Mouse (Mus musculus): ENCODE data around the gene Spag17. TPM values are rescaled to one million over a fixed set of nuclear protein-coding genes. Genes with fewer than 3 reads are reported as not detected.

The Spag17 gene
- polyA plus RNA-seq, 1 experiment from 2014 or later: 0.22 TPM

GRCm38 (mm10) chr3:100118681-100119080, 233.5 kb downstream of the Spag17 start:
- H3K36me3 ChIP-seq: no peaks in the 10 kb centered on the region
- no peak overlapping the region for H3K4me2 ChIP-seq
- ATAC-seq (ENCODE audit: low read depth): no peak
- H3K27ac ChIP-seq (replicated peaks): no peak overlapping the region
- 77% methylated on average over 2 of the region's 2 CpGs for WGBS
- no peaks in the 10 kb centered on the region for H3K27me3 ChIP-seq
- H3K4me3 ChIP-seq: no peak overlapping the region
- H3K9me3 ChIP-seq: no peaks in the 10 kb centered on the region
- H3K4me1 ChIP-seq (replicated peaks): no peaks in the 10 kb centered on the region
- H3K9ac ChIP-seq: no peak overlapping the region

DNA sequence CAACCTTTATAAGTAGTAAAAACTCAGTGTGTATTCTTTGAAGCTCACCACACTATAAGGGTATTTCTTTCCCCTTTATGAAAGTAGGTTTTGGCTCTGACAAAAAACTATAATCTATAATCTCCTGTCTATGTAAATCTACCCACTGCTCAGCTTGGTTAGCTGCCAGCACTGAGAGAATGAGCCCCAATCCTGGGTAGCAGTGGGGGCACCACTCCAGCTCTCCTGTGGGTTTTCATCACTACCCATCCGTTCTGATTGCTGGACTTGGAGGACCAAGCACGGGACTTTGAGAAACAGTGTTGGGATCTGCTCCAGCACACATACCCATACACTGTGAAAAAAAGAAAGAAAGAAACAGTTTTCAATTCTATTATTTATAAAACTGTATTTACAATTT, 236.8 kb downstream of the Spag17 start:
- no peaks in the 10 kb centered on the region for H3K36me3 ChIP-seq
- no peak for ATAC-seq (ENCODE audit: low read depth)
- H3K4me2 ChIP-seq: no peak overlapping the region
- WGBS: 79% methylated on average over 2 of the region's 2 CpGs
- H3K4me1 ChIP-seq (replicated peaks): no peaks in the 10 kb centered on the region
- no peak overlapping the region for H3K9ac ChIP-seq
- H3K9me3 ChIP-seq: no peaks in the 10 kb centered on the region
- no peaks in the 10 kb centered on the region for H3K27me3 ChIP-seq
- no peak overlapping the region for H3K4me3 ChIP-seq
- H3K27ac ChIP-seq (replicated peaks): no peak overlapping the region

DNA sequence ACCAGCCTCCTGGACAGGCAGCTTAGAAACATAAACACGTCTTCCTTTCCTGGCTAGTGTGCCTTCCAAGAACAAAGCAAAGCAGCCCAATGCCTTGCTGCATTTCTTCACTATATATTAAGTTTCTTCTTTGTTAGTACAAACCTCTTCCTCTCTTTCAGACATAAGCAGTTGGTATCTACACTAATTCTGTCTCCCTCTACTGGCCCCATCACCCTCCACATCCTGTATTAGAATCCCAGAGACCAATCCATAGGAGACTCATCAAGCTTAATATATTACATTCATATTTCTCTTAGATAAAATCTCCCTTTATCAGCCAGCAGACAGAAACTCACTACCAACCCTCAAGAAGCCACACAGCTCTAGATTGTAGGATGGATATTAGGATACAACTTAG, 237.2 kb downstream of the Spag17 start:
- no peak overlapping the region for H3K4me3 ChIP-seq
- H3K27me3 ChIP-seq: no peaks in the 10 kb centered on the region
- no peaks in the 10 kb centered on the region for H3K36me3 ChIP-seq
- no peaks in the 10 kb centered on the region for H3K9me3 ChIP-seq
- H3K4me1 ChIP-seq (replicated peaks): no peaks in the 10 kb centered on the region
- 66% methylated on average over 1 of the region's 1 CpGs for WGBS
- no peak overlapping the region for H3K9ac ChIP-seq
- no peak overlapping the region for H3K27ac ChIP-seq (replicated peaks)
- H3K4me2 ChIP-seq: no peak overlapping the region
- no peak for ATAC-seq (ENCODE audit: low read depth)

GRCm38 (mm10) chr3:100160682-100161445, 275.7 kb downstream of the Spag17 start:
- peak overlapping the region; percentile 74 for H3K4me2 ChIP-seq
- H3K4me1 ChIP-seq (replicated peaks): peaks cover 30% of the 10 kb centered on the region
- no peak overlapping the region for H3K27ac ChIP-seq (replicated peaks)
- H3K36me3 ChIP-seq: peaks cover 40% of the 10 kb centered on the region
- H3K9me3 ChIP-seq: no peaks in the 10 kb centered on the region
- peak overlapping the region; percentile 78 for H3K4me3 ChIP-seq
- H3K9ac ChIP-seq: peak overlapping the region; percentile 93
- no peak for ATAC-seq (ENCODE audit: low read depth)
- no peaks in the 10 kb centered on the region for H3K27me3 ChIP-seq
- WGBS: 85% methylated on average over 15 of the region's 15 CpGs

DNA sequence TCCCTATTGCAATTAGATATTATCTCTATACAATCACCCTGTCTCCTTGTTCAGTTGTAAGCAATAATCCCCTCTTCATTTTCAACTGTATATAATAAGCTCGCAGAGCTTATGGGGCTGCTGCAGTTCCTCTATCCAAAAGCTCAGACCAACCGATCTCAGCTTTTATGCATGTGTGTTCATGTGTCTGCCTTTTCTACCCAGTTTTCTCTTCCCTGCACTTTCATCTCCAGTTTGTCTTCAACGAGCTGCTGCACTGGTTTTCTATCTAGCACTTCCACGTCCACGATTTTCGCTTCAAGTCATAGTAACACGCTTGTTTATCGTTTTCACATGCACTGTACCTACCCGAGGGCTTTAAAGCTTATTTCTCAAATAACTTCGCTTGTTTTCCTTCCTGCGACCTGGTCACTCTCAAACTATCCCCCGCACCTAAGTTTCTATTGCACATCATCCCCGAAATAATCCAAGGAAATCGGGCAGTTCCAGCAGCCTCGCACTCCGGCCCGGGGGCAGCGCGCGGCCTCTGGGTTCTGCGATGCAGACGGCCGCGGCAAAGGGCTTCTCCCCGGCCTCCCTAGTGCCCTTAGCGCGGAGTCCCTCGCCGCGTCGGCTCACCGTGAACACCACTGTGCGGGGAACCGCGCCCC, 276.6 kb downstream of the Spag17 start:
- H3K36me3 ChIP-seq: peaks cover 39% of the 10 kb centered on the region
- H3K4me2 ChIP-seq: peak overlapping the region; percentile 74
- H3K4me3 ChIP-seq: peak overlapping the region; percentile 78
- peak; percentile 26; the same call in 1 of the 2 replicates for ATAC-seq (ENCODE audit: low read depth)
- WGBS: 2% methylated on average over 35 of the region's 35 CpGs
- H3K27ac ChIP-seq (replicated peaks): peak overlapping the region; percentile 96
- no peaks in the 10 kb centered on the region for H3K27me3 ChIP-seq
- no peaks in the 10 kb centered on the region for H3K9me3 ChIP-seq
- peaks cover 30% of the 10 kb centered on the region for H3K4me1 ChIP-seq (replicated peaks)
- peak overlapping the region; percentile 93 for H3K9ac ChIP-seq

DNA sequence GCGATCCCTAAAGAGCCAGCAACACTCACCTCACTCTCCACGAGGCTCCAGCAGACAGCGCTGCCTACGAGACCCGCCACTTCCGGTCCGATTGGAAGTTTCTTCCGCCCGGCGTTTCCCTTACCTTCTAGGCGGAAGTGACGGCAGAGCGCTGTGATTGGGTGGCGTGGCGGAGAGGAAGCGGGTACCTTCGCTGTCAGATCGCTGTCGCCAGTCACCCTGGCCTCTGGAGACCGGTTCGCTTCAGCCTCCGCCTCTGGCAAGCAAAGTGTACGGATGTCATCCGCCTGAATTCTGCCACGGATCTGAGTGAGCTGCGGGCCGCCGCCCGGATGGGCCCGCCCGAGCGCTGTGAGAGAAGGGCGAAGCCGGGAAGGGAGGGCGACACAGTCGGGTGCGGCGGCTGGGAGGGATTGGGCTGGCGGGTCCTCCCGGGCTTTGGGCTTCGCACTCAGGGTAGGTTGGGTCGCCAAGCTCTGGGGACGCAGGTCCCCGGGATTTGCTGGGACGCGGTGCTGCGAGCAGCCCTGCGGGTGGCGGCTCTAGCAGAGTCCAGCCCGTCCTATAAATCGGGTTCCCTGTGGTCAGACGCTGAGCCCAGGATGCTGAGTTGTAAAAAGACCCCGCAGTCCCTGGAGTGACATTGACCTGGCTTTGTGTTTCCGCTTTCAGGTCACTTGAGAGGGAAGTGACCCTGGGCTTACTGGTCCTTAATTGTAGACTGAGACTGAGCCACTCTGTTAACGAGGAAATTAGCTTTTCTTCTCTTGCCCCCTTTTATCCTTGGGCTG, 277.3 kb downstream of the Spag17 start, which contains the start of the genes Gdap2 and Wdr3:
Gdap2 (plus strand) TSS at position 67 of the 791 bp plus-strand sequence.
Wdr3 (minus strand) TSS at position 93 of the 791 bp plus-strand sequence.
- H3K4me1 ChIP-seq (replicated peaks): peaks cover 30% of the 10 kb centered on the region
- peak within 1 kb of the TSS; percentile 78 for H3K4me3 ChIP-seq
- peak within 1 kb of the TSS; percentile 93 for H3K9ac ChIP-seq
- WGBS: under 1% methylated on average over 55 of the region's 55 CpGs
- H3K9me3 ChIP-seq: no peaks in the 10 kb centered on the region
- H3K27me3 ChIP-seq: no peaks in the 10 kb centered on the region
- H3K36me3 ChIP-seq: peaks cover 35% of the 10 kb centered on the region
- ATAC-seq (ENCODE audit: low read depth): peak; percentile 98
- peak within 1 kb of the TSS; percentile 84 for H3K4me2 ChIP-seq
- peak within 1 kb of the TSS; percentile 96 for H3K27ac ChIP-seq (replicated peaks)

GRCm38 (mm10) chr3:100163556-100163955, 278.4 kb downstream of the Spag17 start:
- peak overlapping the region; percentile 78 for H3K4me3 ChIP-seq

DNA sequence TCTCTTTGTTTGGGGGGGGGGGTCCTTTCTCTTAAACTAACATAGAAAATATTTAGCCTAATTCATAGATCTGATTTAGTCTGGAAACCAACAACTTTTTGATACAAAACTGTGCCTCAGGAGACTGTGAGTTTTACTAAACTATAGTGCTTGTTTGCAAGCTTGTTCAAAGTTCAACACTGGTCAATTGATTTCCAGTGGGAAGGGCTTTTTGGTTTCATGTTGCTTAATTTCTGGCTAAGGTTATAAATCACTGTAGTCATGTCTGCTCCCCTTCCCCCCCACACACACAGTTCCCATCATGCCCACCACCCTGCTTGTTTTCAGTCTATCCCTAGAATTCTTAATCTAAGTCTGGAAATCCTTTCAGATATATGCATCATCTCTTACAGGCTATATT, 279.8 kb downstream of the Spag17 start:
- H3K36me3 ChIP-seq: peaks cover 32% of the 10 kb centered on the region
- no peak overlapping the region for H3K4me2 ChIP-seq
- H3K27me3 ChIP-seq: no peaks in the 10 kb centered on the region
- ATAC-seq (ENCODE audit: low read depth): no peak
- no peak overlapping the region for H3K4me3 ChIP-seq
- H3K9me3 ChIP-seq: no peaks in the 10 kb centered on the region
- no peak overlapping the region for H3K27ac ChIP-seq (replicated peaks)
- H3K9ac ChIP-seq: no peak overlapping the region
- peaks cover 30% of the 10 kb centered on the region for H3K4me1 ChIP-seq (replicated peaks)

More at GRCm38 (mm10) chr3:100163556-100163955, 278.4 kb downstream of the Spag17 start:
- Histone ChIP-seq H3K27ac (replicated peaks) (no peak overlapping the region), H3K9ac (no peak overlapping the region; the same call in 1 of the 2 replicates), H3K9me3 (no peaks in the 10 kb centered on the region), H3K36me3 (peaks cover 36% of the 10 kb centered on the region), H3K4me1 (replicated peaks) (peaks cover 30% of the 10 kb centered on the region), H3K4me2 (peak overlapping the region; percentile 84), H3K27me3 (no peaks in the 10 kb centered on the region)
- ATAC-seq (ENCODE audit: low read depth): no peak
- WGBS: 89% methylated on average over 2 of the region's 2 CpGs

- no peak overlapping the region for H3K4me3 ChIP-seq
- no peaks in the 10 kb centered on the region for H3K27me3 ChIP-seq
- no peak overlapping the region for H3K27ac ChIP-seq (replicated peaks)
- no peak overlapping the region for H3K9ac ChIP-seq
- peaks cover 93% of the 10 kb centered on the region for H3K36me3 ChIP-seq
- ATAC-seq (ENCODE audit: low read depth): no peak
- H3K4me1 ChIP-seq (replicated peaks): no peaks in the 10 kb centered on the region
- no peaks in the 10 kb centered on the region for H3K9me3 ChIP-seq
- WGBS: 96% methylated on average over 2 of the region's 2 CpGs
- no peak overlapping the region for H3K4me2 ChIP-seq
Observed at GRCm38 (mm10) chr3:100176031-100176430, 290.8 kb downstream of the Spag17 start.

GRCm38 (mm10) chr3:100180471-100180870, 295.3 kb downstream of the Spag17 start:
- Histone ChIP-seq H3K27ac (replicated peaks) (no peak overlapping the region), H3K9me3 (no peaks in the 10 kb centered on the region), H3K4me3 (no peak overlapping the region), H3K4me1 (replicated peaks) (no peaks in the 10 kb centered on the region), H3K36me3 (peaks cover 86% of the 10 kb centered on the region), H3K27me3 (no peaks in the 10 kb centered on the region), H3K4me2 (no peak overlapping the region), H3K9ac (no peak overlapping the region)
- 84% methylated on average over 3 of the region's 3 CpGs for WGBS
- ATAC-seq (ENCODE audit: low read depth): no peak

DNA sequence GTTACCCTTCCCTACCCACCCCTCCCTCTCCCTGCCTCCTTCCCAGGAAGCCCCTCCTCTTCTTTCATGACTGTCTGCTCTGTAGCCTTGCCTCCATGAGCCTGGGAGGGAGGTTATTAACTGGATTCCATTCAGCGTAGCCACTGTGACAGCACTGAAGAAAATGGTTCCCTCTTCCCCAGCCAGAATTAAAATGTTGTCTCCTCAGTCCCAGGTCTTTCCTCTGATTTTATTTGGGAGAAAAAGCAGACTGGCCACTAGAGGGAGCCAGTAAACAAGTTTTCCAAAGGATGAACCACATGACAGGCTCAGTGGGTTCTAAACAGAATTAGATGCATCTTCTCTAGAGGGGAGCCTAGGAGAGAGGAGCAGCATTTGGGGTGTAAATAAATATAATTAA, 304.2 kb downstream of the Spag17 start:
- Histone ChIP-seq H3K4me2 (no peak overlapping the region), H3K27ac (replicated peaks) (peak overlapping the region; percentile 61), H3K9ac (no peak overlapping the region), H3K36me3 (peaks cover 63% of the 10 kb centered on the region), H3K4me1 (replicated peaks) (peaks cover 3% of the 10 kb centered on the region; the same call in 1 of the 2 replicates), H3K4me3 (no peak overlapping the region), H3K27me3 (no peaks in the 10 kb centered on the region), H3K9me3 (no peaks in the 10 kb centered on the region)
- peak; percentile 90 for ATAC-seq (ENCODE audit: low read depth)
- WGBS: 38% methylated on average over 1 of the region's 1 CpGs

DNA sequence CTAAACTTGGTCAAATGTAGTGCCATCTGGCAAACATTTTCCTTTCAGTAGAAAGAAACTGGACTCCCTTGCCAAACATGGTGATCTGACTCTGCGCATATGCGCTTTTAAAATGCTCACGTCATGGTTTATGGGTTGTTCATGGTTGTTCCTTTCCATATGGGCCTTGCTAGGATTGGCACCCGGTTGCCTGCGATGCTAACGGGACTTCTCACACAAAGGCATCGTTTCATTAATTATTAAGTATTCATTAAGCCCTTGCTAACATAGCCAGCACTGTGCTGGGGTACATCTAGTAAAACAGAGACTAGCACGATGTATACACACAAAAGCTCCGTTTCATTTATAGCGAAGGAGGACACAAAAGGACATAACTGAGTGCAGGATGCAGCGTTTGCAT, 304.7 kb downstream of the Spag17 start:
- H3K4me1 ChIP-seq (replicated peaks): peaks cover 3% of the 10 kb centered on the region; the same call in 1 of the 2 replicates
- H3K27ac ChIP-seq (replicated peaks): peak overlapping the region; percentile 61
- no peaks in the 10 kb centered on the region for H3K9me3 ChIP-seq
- no peaks in the 10 kb centered on the region for H3K27me3 ChIP-seq
- peaks cover 61% of the 10 kb centered on the region for H3K36me3 ChIP-seq
- peak; percentile 88 for ATAC-seq (ENCODE audit: low read depth)
- 62% methylated on average over 11 of the region's 11 CpGs for WGBS
- no peak overlapping the region for H3K4me2 ChIP-seq
- H3K4me3 ChIP-seq: no peak overlapping the region
- no peak overlapping the region for H3K9ac ChIP-seq

Data from neural tube, embryonic 13.5 days (tissue).